Mouse (Mus musculus): ENCODE data around the gene Rbm19. TPM values are rescaled to one million over a fixed set of nuclear protein-coding genes. Genes with fewer than 3 reads are reported as not detected.

Rbm19 gene
- polyA plus RNA-seq, 1 experiment from 2014 or later: 37.5 TPM

- DNase-seq (ENCODE audit: low spot score): no peak
- H3K27me3 ChIP-seq (replicated peaks; ENCODE audit: low read depth, poor library complexity, severe bottlenecking): no peaks in the 10 kb centered on the region; the same call in 1 of the 2 replicates
- H3K36me3 ChIP-seq (replicated peaks): peaks cover 40% of the 10 kb centered on the region
- 89% methylated on average over 9 of the region's 9 CpGs for WGBS
- H3K4me3 ChIP-seq: no peak overlapping the region
- no peak overlapping the region for H3K27ac ChIP-seq (replicated peaks)
- no peaks in the 10 kb centered on the region for H3K9me3 ChIP-seq
- H3K4me1 ChIP-seq: peaks cover 25% of the 10 kb centered on the region
Observed at GRCm38 (mm10) chr5:120191620-120192019, 75.4 kb downstream of the Rbm19 start.

GRCm38 (mm10) chr5:120194309-120194941, 78.2 kb downstream of the Rbm19 start:
- no peak for DNase-seq (ENCODE audit: low spot score)
- WGBS: 75% methylated on average over 16 of the region's 16 CpGs
- no peak overlapping the region for H3K4me3 ChIP-seq
- no peaks in the 10 kb centered on the region for H3K9me3 ChIP-seq
- H3K4me1 ChIP-seq: peaks cover 25% of the 10 kb centered on the region
- H3K27ac ChIP-seq (replicated peaks): no peak overlapping the region
- peaks cover 39% of the 10 kb centered on the region for H3K36me3 ChIP-seq (replicated peaks)
- no peaks in the 10 kb centered on the region for H3K27me3 ChIP-seq (replicated peaks; ENCODE audit: low read depth, poor library complexity, severe bottlenecking)

- peaks cover 43% of the 10 kb centered on the region for H3K36me3 ChIP-seq (replicated peaks)
- no peak overlapping the region for H3K4me3 ChIP-seq
- peaks cover 25% of the 10 kb centered on the region for H3K4me1 ChIP-seq
- no peak overlapping the region for H3K27ac ChIP-seq (replicated peaks)
- DNase-seq (ENCODE audit: low spot score): no peak
- WGBS: 71% methylated on average over 13 of the region's 13 CpGs
- H3K27me3 ChIP-seq (replicated peaks; ENCODE audit: low read depth, poor library complexity, severe bottlenecking): no peaks in the 10 kb centered on the region
- no peaks in the 10 kb centered on the region for H3K9me3 ChIP-seq
Observed at GRCm38 (mm10) chr5:120194948-120195347, 78.7 kb downstream of the Rbm19 start.

- 91% methylated on average over 9 of the region's 9 CpGs for WGBS
- H3K27ac ChIP-seq (replicated peaks): no peak overlapping the region
- H3K36me3 ChIP-seq (replicated peaks): peaks cover 50% of the 10 kb centered on the region
- H3K27me3 ChIP-seq (replicated peaks; ENCODE audit: low read depth, poor library complexity, severe bottlenecking): no peaks in the 10 kb centered on the region
- H3K9me3 ChIP-seq: no peaks in the 10 kb centered on the region
- no peak overlapping the region for H3K4me3 ChIP-seq
- H3K4me1 ChIP-seq: peaks cover 29% of the 10 kb centered on the region
- no peak for DNase-seq (ENCODE audit: low spot score)
Observed at GRCm38 (mm10) chr5:120196879-120197278, 80.6 kb downstream of the Rbm19 start.

- no peaks in the 10 kb centered on the region for H3K9me3 ChIP-seq
- 93% methylated on average over 10 of the region's 10 CpGs for WGBS
- DNase-seq (ENCODE audit: low spot score): no peak
- no peaks in the 10 kb centered on the region for H3K27me3 ChIP-seq (replicated peaks; ENCODE audit: low read depth, poor library complexity, severe bottlenecking)
- peaks cover 34% of the 10 kb centered on the region for H3K4me1 ChIP-seq
- H3K27ac ChIP-seq (replicated peaks): no peak overlapping the region
- peaks cover 49% of the 10 kb centered on the region for H3K36me3 ChIP-seq (replicated peaks)
- no peak overlapping the region for H3K4me3 ChIP-seq
Observed at GRCm38 (mm10) chr5:120197813-120198387, 81.6 kb downstream of the Rbm19 start.

GRCm38 (mm10) chr5:120199865-120200264, 83.6 kb downstream of the Rbm19 start:
- 93% methylated on average over 7 of the region's 7 CpGs for WGBS
- H3K9me3 ChIP-seq: no peaks in the 10 kb centered on the region
- no peak for DNase-seq (ENCODE audit: low spot score)

GRCm38 (mm10) chr5:120204316-120204715, 88.1 kb downstream of the Rbm19 start:
- H3K9me3 ChIP-seq: no peaks in the 10 kb centered on the region
- H3K36me3 ChIP-seq (replicated peaks): peaks cover 18% of the 10 kb centered on the region
- peaks cover 41% of the 10 kb centered on the region for H3K4me1 ChIP-seq
- H3K27ac ChIP-seq (replicated peaks): no peak overlapping the region
- peaks cover 42% of the 10 kb centered on the region for H3K27me3 ChIP-seq (replicated peaks; ENCODE audit: low read depth, poor library complexity, severe bottlenecking)
- H3K4me3 ChIP-seq: no peak overlapping the region
- 68% methylated on average over 3 of the region's 3 CpGs for WGBS
- no peak for DNase-seq (ENCODE audit: low spot score)

More at GRCm38 (mm10) chr5:120199865-120200264, 83.6 kb downstream of the Rbm19 start:
- peaks cover 3% of the 10 kb centered on the region; the same call in 1 of the 2 replicates for H3K27me3 ChIP-seq (replicated peaks; ENCODE audit: low read depth, poor library complexity, severe bottlenecking)
- H3K4me3 ChIP-seq: no peak overlapping the region
- peaks cover 22% of the 10 kb centered on the region for H3K4me1 ChIP-seq
- H3K36me3 ChIP-seq (replicated peaks): peaks cover 36% of the 10 kb centered on the region
- H3K27ac ChIP-seq (replicated peaks): no peak overlapping the region

- Histone ChIP-seq H3K27me3 (replicated peaks; ENCODE audit: low read depth, poor library complexity, severe bottlenecking) (peaks cover 61% of the 10 kb centered on the region), H3K9me3 (no peaks in the 10 kb centered on the region), H3K27ac (replicated peaks) (no peak overlapping the region; the same call in 1 of the 2 replicates), H3K4me1 (peaks cover 52% of the 10 kb centered on the region), H3K4me3 (no peak overlapping the region), H3K36me3 (replicated peaks) (0 out of 2 replicates have a peak, but pooled peaks cover under 1% of the 10 kb centered on the region)
- WGBS: 67% methylated on average over 12 of the region's 12 CpGs
- no peak for DNase-seq (ENCODE audit: low spot score)
Observed at GRCm38 (mm10) chr5:120206313-120206943, 90.2 kb downstream of the Rbm19 start.

GRCm38 (mm10) chr5:120207492-120207891, 91.2 kb downstream of the Rbm19 start:
- no peak overlapping the region for H3K27ac ChIP-seq (replicated peaks)
- H3K27me3 ChIP-seq (replicated peaks; ENCODE audit: low read depth, poor library complexity, severe bottlenecking): peaks cover 70% of the 10 kb centered on the region
- WGBS: 72% methylated on average over 4 of the region's 4 CpGs
- no peaks in the 10 kb centered on the region for H3K36me3 ChIP-seq (replicated peaks)
- no peak overlapping the region for H3K4me3 ChIP-seq
- no peaks in the 10 kb centered on the region for H3K9me3 ChIP-seq
- H3K4me1 ChIP-seq: peaks cover 49% of the 10 kb centered on the region
- no peak for DNase-seq (ENCODE audit: low spot score)

GRCm38 (mm10) chr5:120210668-120211067, 94.4 kb downstream of the Rbm19 start:
- Histone ChIP-seq H3K27ac (replicated peaks) (no peak overlapping the region; the same call in 1 of the 2 replicates), H3K27me3 (replicated peaks; ENCODE audit: low read depth, poor library complexity, severe bottlenecking) (peaks cover 76% of the 10 kb centered on the region), H3K4me3 (peak overlapping the region; percentile 46), H3K36me3 (replicated peaks) (no peaks in the 10 kb centered on the region), H3K4me1 (peaks cover 47% of the 10 kb centered on the region), H3K9me3 (no peaks in the 10 kb centered on the region)
- DNase-seq (ENCODE audit: low spot score): no peak
- WGBS: 7% methylated on average over 11 of the region's 11 CpGs

GRCm38 (mm10) chr5:120211182-120211581, 94.9 kb downstream of the Rbm19 start:
- Histone ChIP-seq H3K4me1 (peaks cover 42% of the 10 kb centered on the region), H3K4me3 (peak overlapping the region; percentile 46), H3K27me3 (replicated peaks; ENCODE audit: low read depth, poor library complexity, severe bottlenecking) (peaks cover 71% of the 10 kb centered on the region), H3K27ac (replicated peaks) (no peak overlapping the region), H3K36me3 (replicated peaks) (no peaks in the 10 kb centered on the region), H3K9me3 (no peaks in the 10 kb centered on the region)
- WGBS: 4% methylated on average over 17 of the region's 17 CpGs
- DNase-seq (ENCODE audit: low spot score): peak; percentile 68

- Histone ChIP-seq H3K27ac (replicated peaks) (no peak overlapping the region), H3K27me3 (replicated peaks; ENCODE audit: low read depth, poor library complexity, severe bottlenecking) (peaks cover 68% of the 10 kb centered on the region), H3K9me3 (no peaks in the 10 kb centered on the region), H3K4me3 (no peak overlapping the region), H3K36me3 (replicated peaks) (no peaks in the 10 kb centered on the region), H3K4me1 (peaks cover 31% of the 10 kb centered on the region)
- 70% methylated on average over 3 of the region's 3 CpGs for WGBS
- no peak for DNase-seq (ENCODE audit: low spot score)
Observed at GRCm38 (mm10) chr5:120214511-120214910, 98.2 kb downstream of the Rbm19 start.

- Histone ChIP-seq H3K4me1 (peaks cover 31% of the 10 kb centered on the region), H3K27me3 (replicated peaks; ENCODE audit: low read depth, poor library complexity, severe bottlenecking) (peaks cover 82% of the 10 kb centered on the region), H3K36me3 (replicated peaks) (no peaks in the 10 kb centered on the region), H3K27ac (replicated peaks) (no peak overlapping the region), H3K4me3 (no peak overlapping the region), H3K9me3 (no peaks in the 10 kb centered on the region)
- DNase-seq (ENCODE audit: low spot score): no peak
- 4% methylated on average over 4 of the region's 4 CpGs for WGBS
Observed at GRCm38 (mm10) chr5:120221216-120221615, 105.0 kb downstream of the Rbm19 start.
